Mouse (Mus musculus) midbrain, embryonic 13.5 days (tissue): Measurements from ENCODE around the gene Grip1. TPM values are rescaled to one million over a fixed set of nuclear protein-coding genes. Genes with fewer than 3 reads are reported as not detected.

Experiments used
- ATAC-seq: fragments of 200-750 bp; cut with Nextera tagmentation; 2 replicates; pipeline ENCODE4 v1.8.0; 2017; ENCODE audit warnings: mild to moderate bottlenecking, moderate TSS enrichment, moderate library complexity
- H3K27ac ChIP-seq: fragments of 300-500 bp; sonication (generic); 2 replicates; pipeline ENCODE4 v1.5.1; 2015; ENCODE audit warnings: inconsistent platforms, mild to moderate bottlenecking, moderate library complexity
- H3K27me3 ChIP-seq: fragments of 300-500 bp; sonication (generic); 2 replicates; pipeline ENCODE4 v1.6.1; 2015; ENCODE audit warnings: mild to moderate bottlenecking, inconsistent platforms
- H3K36me3 ChIP-seq: fragments of 300-500 bp; sonication (generic); 2 replicates; pipeline ENCODE4 v1.6.1; 2015; ENCODE audit warnings: mild to moderate bottlenecking, inconsistent platforms
- H3K4me1 ChIP-seq: fragments of 300-500 bp; sonication (generic); replicated peaks from 2 replicates; pipeline ENCODE4 v1.6.1; 2015; ENCODE audit warnings: inconsistent platforms
- H3K4me2 ChIP-seq: fragments of 300-500 bp; sonication (generic); replicated peaks from 2 replicates; pipeline ENCODE4 v1.6.1; 2015; ENCODE audit warnings: moderate library complexity, mild to moderate bottlenecking, inconsistent platforms
- H3K4me3 ChIP-seq: fragments of 300-500 bp; sonication (generic); replicated peaks from 2 replicates; pipeline ENCODE4 v1.5.1; 2015; ENCODE audit warnings: mild to moderate bottlenecking, inconsistent platforms
- H3K9ac ChIP-seq: fragments of 300-500 bp; sonication (generic); replicated peaks from 2 replicates; pipeline ENCODE4 v1.6.1; 2015; ENCODE audit warnings: mild to moderate bottlenecking, inconsistent platforms
- H3K9me3 ChIP-seq: fragments of 300-500 bp; sonication (generic); 2 replicates; pipeline ENCODE4 v1.6.1; 2016; ENCODE audit warnings: mild to moderate bottlenecking, inconsistent platforms
- WGBS: fragments of 180-500 bp; shearing (Covaris S2); methylation state at CpG from one replicate; pipeline ENCODE4 v1.1.7; 2015; 5-methylcytosine and 5-hydroxymethylcytosine counted together
- polyA plus RNA-seq: library from polyadenylated mRNA; unstranded; fragments of >200 nt; fragmentation: Nextera tagmentation; extraction: Ambion mirVana; gene quantifications from 2 replicates; pipeline ENCODE4 v1.2.1, GENCODE M21; 2015

The Grip1 gene
- polyA plus RNA-seq, 1 experiment from 2014 or later: 14.4 TPM

- Histone ChIP-seq H3K36me3 (peaks cover 8% of the 10 kb centered on the region), H3K4me3 (no peak overlapping the region), H3K9ac (no peak overlapping the region), H3K27me3 (no peaks in the 10 kb centered on the region), H3K4me1 (peaks cover 8% of the 10 kb centered on the region; the same call in 1 of the 2 replicates), H3K4me2 (no peak overlapping the region), H3K9me3 (no peaks in the 10 kb centered on the region), H3K27ac (no peak overlapping the region)
- WGBS: 61% methylated on average over 2 of the region's 2 CpGs
- ATAC-seq: no peak
Observed at GRCm38 (mm10) chr10:120044714-120045234, 591.1 kb downstream of the Grip1 start.

- 83% methylated on average over 10 of the region's 10 CpGs for WGBS
Observed at GRCm38 (mm10) chr10:120060579-120061237, 607.1 kb downstream of the Grip1 start.

GRCm38 (mm10) chr10:120061238-120062130 is 607.9 kb downstream of the Grip1 start:
- Histone ChIP-seq H3K9ac (no peak overlapping the region), H3K27ac (no peak overlapping the region), H3K4me2 (no peak overlapping the region), H3K36me3 (peaks cover 20% of the 10 kb centered on the region), H3K9me3 (no peaks in the 10 kb centered on the region), H3K4me3 (no peak overlapping the region), H3K4me1 (no peaks in the 10 kb centered on the region), H3K27me3 (no peaks in the 10 kb centered on the region)
- 84% methylated on average over 24 of the region's 24 CpGs for WGBS
- ATAC-seq: no peak

More at GRCm38 (mm10) chr10:120060579-120061237, 607.1 kb downstream of the Grip1 start:
- H3K9me3 ChIP-seq: no peaks in the 10 kb centered on the region
- ATAC-seq: no peak
- no peak overlapping the region for H3K9ac ChIP-seq
- H3K36me3 ChIP-seq: peaks cover 20% of the 10 kb centered on the region
- H3K4me2 ChIP-seq: no peak overlapping the region
- H3K4me1 ChIP-seq: no peaks in the 10 kb centered on the region
- H3K27me3 ChIP-seq: no peaks in the 10 kb centered on the region
- H3K27ac ChIP-seq: no peak overlapping the region
- H3K4me3 ChIP-seq: no peak overlapping the region

- ATAC-seq: no peak
- Histone ChIP-seq H3K4me3 (no peak overlapping the region), H3K27ac (no peak overlapping the region), H3K36me3 (peaks cover 9% of the 10 kb centered on the region), H3K4me2 (no peak overlapping the region), H3K4me1 (no peaks in the 10 kb centered on the region), H3K9ac (no peak overlapping the region), H3K27me3 (no peaks in the 10 kb centered on the region), H3K9me3 (no peaks in the 10 kb centered on the region)
- WGBS: 24% methylated on average over 5 of the region's 5 CpGs
Observed at GRCm38 (mm10) chr10:120064424-120064823, 610.8 kb downstream of the Grip1 start.

GRCm38 (mm10) chr10:120066319-120066718 is 612.7 kb downstream of the Grip1 start:
- Histone ChIP-seq H3K36me3 (peaks cover 6% of the 10 kb centered on the region), H3K4me1 (no peaks in the 10 kb centered on the region), H3K27ac (no peak overlapping the region), H3K4me2 (no peak overlapping the region), H3K27me3 (no peaks in the 10 kb centered on the region), H3K9me3 (no peaks in the 10 kb centered on the region), H3K4me3 (no peak overlapping the region), H3K9ac (no peak overlapping the region)
- no peak for ATAC-seq
- WGBS: 88% methylated on average over 10 of the region's 10 CpGs

GRCm38 (mm10) chr10:120077850-120078249 is 624.2 kb downstream of the Grip1 start:
- 87% methylated on average over 3 of the region's 3 CpGs for WGBS
- no peak overlapping the region for H3K4me3 ChIP-seq
- no peak for ATAC-seq

GRCm38 (mm10) chr10:120092548-120092947 is 638.9 kb downstream of the Grip1 start:
- no peak overlapping the region for H3K9ac ChIP-seq
- no peaks in the 10 kb centered on the region for H3K9me3 ChIP-seq
- H3K4me1 ChIP-seq: no peaks in the 10 kb centered on the region
- no peak for ATAC-seq
- H3K36me3 ChIP-seq: peaks cover 37% of the 10 kb centered on the region
- no peak overlapping the region for H3K4me2 ChIP-seq
- WGBS: 90% methylated on average over 12 of the region's 12 CpGs
- H3K27me3 ChIP-seq: no peaks in the 10 kb centered on the region
- no peak overlapping the region for H3K4me3 ChIP-seq
- no peak overlapping the region for H3K27ac ChIP-seq

More at GRCm38 (mm10) chr10:120077850-120078249, 624.2 kb downstream of the Grip1 start:
- no peak overlapping the region for H3K9ac ChIP-seq
- H3K27me3 ChIP-seq: no peaks in the 10 kb centered on the region
- H3K4me1 ChIP-seq: no peaks in the 10 kb centered on the region
- H3K9me3 ChIP-seq: no peaks in the 10 kb centered on the region
- H3K36me3 ChIP-seq: peaks cover 44% of the 10 kb centered on the region
- H3K4me2 ChIP-seq: no peak overlapping the region
- no peak overlapping the region for H3K27ac ChIP-seq

GRCm38 (mm10) chr10:120095136-120095535 is 641.5 kb downstream of the Grip1 start:
- Histone ChIP-seq H3K4me1 (no peaks in the 10 kb centered on the region), H3K27ac (no peak overlapping the region), H3K27me3 (no peaks in the 10 kb centered on the region), H3K9ac (no peak overlapping the region), H3K36me3 (peaks cover 20% of the 10 kb centered on the region), H3K4me2 (no peak overlapping the region), H3K9me3 (no peaks in the 10 kb centered on the region), H3K4me3 (no peak overlapping the region)
- ATAC-seq: no peak
- WGBS: 92% methylated on average over 9 of the region's 9 CpGs

- Histone ChIP-seq H3K9ac (no peak overlapping the region), H3K9me3 (no peaks in the 10 kb centered on the region), H3K27ac (no peak overlapping the region), H3K4me3 (no peak overlapping the region), H3K4me1 (no peaks in the 10 kb centered on the region), H3K36me3 (peaks cover 20% of the 10 kb centered on the region), H3K27me3 (no peaks in the 10 kb centered on the region), H3K4me2 (no peak overlapping the region)
- WGBS: 94% methylated on average over 5 of the region's 5 CpGs
- ATAC-seq: no peak
Observed at GRCm38 (mm10) chr10:120095716-120096115, 642.1 kb downstream of the Grip1 start.

GRCm38 (mm10) chr10:120097564-120097963 is 643.9 kb downstream of the Grip1 start:
- H3K4me3 ChIP-seq: no peak overlapping the region
- no peak overlapping the region for H3K9ac ChIP-seq
- H3K36me3 ChIP-seq: peaks cover 20% of the 10 kb centered on the region
- 90% methylated on average over 5 of the region's 5 CpGs for WGBS
- no peaks in the 10 kb centered on the region for H3K27me3 ChIP-seq
- no peak overlapping the region for H3K4me2 ChIP-seq
- no peaks in the 10 kb centered on the region for H3K4me1 ChIP-seq
- H3K27ac ChIP-seq: no peak overlapping the region
- ATAC-seq: no peak
- H3K9me3 ChIP-seq: no peaks in the 10 kb centered on the region

GRCm38 (mm10) chr10:120100806-120101205 is 647.2 kb downstream of the Grip1 start:
- no peaks in the 10 kb centered on the region for H3K27me3 ChIP-seq
- H3K4me3 ChIP-seq: no peak overlapping the region
- no peak for ATAC-seq
- WGBS: 100% methylated on average over 1 of the region's 1 CpGs
- no peak overlapping the region for H3K4me2 ChIP-seq
- no peak overlapping the region for H3K9ac ChIP-seq
- no peaks in the 10 kb centered on the region for H3K4me1 ChIP-seq
- H3K36me3 ChIP-seq: peaks cover 5% of the 10 kb centered on the region
- no peak overlapping the region for H3K27ac ChIP-seq
- no peaks in the 10 kb centered on the region for H3K9me3 ChIP-seq

GRCm38 (mm10) chr10:120111691-120112319 is 658.2 kb downstream of the Grip1 start:
- Histone ChIP-seq H3K4me1 (peaks cover 10% of the 10 kb centered on the region), H3K4me2 (peak overlapping the region; percentile 80), H3K27ac (no peak overlapping the region), H3K9me3 (no peaks in the 10 kb centered on the region), H3K36me3 (no peaks in the 10 kb centered on the region; the same call in 1 of the 2 replicates), H3K9ac (no peak overlapping the region; the same call in 1 of the 2 replicates), H3K4me3 (peak overlapping the region; percentile 65), H3K27me3 (no peaks in the 10 kb centered on the region)
- no peak for ATAC-seq
- 81% methylated on average over 3 of the region's 3 CpGs for WGBS
